Mouse (Mus musculus) fibroblast of lung, adult 2 months (primary cell): Measurements from ENCODE around the gene Gm38392.
A peak's percentile ranks its signal among the peaks of the same experiment; 100 is the strongest.

Source experiments
- DNase-seq: peaks from one replicate; pipeline ENCODE4 v3.0.0-alpha.2; 2011; ENCODE audit warnings: low read depth

The Gm38392 gene

DNA sequence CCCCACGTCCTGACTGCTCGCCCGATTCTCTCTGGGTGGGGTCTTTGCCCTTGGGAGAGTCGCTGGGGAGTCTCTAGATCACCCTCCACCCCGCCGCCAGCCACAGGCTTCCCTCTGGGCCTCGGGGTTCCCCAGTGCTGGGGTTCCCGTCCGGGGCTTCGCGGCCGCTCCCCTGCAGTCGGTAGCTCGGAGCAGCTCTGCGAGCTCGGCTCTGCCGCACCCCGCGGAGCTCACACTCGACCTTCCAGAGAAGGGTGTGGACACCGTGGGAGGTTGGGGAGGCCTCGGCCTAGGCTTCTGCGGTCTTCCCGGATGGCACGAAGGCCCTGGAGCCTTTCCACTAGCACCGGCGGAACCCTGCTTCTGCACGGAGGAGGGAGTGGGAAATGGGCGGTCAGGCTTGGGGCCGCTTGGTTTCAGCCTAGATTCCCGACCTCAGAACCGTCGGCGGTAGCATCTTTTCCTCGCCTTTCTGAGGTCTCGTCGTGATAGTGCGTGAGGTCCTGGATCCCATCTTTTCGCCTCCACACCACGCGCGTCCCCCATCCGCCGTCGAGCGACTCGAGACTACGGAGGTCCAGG is 71.9 kb downstream of the Gm38392 start:
- no peak for DNase-seq

DNA sequence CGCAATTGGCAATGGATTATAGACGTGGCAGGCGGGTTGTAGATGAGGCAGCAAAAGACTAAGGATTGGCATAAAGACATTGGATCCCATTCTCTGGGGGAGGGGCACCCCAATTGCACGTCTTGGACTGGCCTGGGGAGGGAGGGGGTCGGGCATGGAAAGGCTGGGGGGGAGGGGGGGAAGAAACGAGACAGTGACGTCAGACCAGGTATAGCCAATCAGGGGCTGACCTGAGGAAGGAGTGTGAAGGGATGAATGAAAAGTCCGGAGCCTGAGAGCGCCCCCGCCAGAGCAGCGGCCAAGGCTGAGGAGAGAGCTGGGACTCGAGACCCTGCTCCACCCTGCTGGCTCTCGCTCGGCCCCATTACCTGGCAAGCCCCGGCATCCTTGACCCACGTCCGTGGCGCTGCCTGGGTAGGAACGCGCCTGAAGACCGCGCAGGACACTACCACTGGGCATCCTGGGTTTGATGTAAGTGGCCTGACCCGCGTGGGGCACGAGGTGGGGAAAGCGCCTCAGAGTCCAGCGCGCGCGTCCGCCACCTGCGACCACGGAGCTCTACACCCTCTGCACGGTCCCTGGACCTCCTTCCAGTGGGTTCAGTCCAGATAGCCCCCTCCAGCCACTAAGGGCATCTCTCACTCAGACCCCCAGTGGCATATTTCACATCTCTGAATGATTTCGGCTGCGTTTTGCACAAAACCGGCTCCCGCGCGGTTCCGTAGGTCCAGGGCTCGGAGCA is 72.6 kb downstream of the Gm38392 start:
- DNase-seq = no peak

DNA sequence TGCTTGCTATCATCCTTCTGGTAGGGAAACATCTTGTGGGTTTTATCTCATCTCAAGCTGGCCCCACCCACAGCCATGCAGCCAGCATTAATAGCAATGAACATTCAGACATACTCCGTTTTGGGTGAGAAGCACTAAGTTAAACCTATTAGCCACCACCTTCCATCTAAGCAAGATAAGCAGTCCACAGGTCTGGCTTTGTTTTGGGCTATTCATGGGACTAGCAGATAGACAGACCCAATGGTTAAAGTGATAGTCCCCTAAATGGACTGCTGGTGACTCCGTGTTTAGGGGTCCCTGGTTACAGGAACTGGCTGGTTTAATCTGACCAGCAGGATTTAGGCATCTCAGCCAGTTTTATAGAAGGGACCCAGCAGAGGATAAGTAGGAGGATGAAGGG is 74.0 kb downstream of the Gm38392 start:
- no peak for DNase-seq

DNA sequence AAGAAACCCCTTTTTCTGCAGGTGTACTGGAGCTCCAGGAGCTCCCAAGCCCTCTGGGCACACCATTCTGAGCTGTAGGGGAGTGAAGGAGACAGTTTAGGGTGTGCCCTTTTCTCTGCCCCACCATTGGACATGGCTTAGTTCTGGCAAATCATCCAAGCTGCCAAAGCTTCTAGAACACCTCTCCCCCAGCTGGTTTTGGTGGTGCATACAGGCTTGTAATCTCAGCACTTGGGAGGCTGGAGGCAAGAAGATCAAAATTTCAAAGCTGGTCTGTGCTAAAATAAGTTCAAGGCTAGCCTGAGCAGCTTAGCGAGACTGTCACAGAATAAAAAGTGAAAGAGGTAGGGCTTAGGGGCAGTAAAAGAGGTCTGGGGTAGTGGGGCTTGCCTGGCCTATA is 74.7 kb downstream of the Gm38392 start:
- no peak for DNase-seq

DNA sequence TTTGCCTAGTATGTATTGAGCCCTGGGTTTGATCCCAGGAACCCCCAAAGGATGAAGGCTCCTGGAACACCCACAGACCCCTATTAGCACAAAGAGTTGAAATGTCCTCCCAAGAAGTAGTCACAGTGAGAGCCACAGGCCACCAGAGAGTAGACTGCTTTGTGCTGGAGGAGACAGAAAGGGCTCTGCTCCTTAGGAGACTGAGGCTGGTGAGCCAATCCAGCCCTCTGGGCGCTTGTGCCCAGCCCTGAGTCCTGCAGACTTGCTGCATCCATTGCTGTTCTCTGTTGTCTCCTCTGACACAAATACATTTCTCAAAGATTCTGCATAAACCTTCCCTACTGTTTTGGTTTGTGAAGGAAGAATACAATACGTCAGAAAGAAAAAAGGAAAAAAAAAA is 76.1 kb downstream of the Gm38392 start:
- DNase-seq = no peak

DNA sequence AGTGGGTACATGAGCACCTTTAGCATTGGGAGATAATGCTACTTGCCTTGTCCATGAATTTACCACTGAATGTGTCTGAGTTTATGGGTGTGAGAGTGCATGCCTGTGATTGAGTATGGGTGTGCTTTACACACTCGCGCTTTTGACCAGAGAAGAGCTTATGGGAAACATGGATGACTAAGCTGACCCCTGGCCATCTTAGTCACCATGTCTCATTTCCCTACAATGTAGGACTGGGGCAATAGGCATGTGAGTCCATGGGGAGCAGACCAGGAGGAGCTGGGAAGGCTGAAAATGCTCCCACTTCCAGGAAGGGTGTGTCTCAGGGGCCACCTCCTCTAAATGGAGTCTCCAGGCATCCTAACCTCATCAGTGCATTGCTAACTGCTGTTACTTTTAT is 76.9 kb downstream of the Gm38392 start:
- DNase-seq = peak; percentile 39

DNA sequence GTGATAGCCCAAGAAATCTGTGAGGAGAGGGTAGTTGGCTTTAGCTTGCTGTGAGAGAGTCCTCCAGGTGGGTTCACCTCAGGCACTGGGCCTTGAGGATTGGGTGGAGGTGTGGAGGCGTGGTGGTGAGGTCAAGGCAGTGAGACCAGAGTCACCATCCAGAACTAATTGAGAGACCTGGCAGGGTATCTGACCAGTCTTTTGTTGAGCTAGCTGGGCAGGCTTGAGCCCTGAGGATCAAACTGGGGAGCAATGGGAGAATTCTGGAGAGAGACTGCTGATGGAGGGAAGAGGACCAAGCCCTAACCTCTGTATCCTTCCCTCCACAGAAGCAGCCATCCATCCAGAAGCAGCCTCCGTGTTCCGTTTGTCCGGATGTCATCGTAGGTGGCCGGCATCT is 77.7 kb downstream of the Gm38392 start:
- DNase-seq = no peak

DNA sequence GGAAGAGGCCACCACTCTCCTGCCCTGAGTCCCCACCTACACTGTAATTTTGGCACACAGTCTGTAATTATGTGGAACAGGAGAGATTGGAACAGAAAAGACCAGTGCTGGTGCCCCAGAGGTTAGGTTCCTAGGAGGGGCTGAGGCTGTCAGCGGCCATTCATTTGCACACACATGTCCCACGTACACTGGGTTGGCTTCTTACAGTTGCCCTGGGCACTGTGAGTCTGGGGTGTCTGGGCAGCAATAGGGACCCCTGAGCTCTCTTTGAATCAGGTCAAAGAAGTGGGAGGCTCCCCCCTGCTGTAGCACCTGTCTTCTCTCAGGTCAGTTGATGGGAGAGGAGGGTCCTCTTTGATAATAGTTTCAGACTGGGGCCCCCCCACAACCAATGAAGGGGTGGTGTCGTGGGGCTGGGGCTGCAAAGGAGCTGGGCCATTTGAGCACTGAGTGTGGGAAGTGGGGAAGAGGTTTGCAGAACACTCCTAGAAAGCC is 78.7 kb downstream of the Gm38392 start:
- DNase-seq = no peak

DNA sequence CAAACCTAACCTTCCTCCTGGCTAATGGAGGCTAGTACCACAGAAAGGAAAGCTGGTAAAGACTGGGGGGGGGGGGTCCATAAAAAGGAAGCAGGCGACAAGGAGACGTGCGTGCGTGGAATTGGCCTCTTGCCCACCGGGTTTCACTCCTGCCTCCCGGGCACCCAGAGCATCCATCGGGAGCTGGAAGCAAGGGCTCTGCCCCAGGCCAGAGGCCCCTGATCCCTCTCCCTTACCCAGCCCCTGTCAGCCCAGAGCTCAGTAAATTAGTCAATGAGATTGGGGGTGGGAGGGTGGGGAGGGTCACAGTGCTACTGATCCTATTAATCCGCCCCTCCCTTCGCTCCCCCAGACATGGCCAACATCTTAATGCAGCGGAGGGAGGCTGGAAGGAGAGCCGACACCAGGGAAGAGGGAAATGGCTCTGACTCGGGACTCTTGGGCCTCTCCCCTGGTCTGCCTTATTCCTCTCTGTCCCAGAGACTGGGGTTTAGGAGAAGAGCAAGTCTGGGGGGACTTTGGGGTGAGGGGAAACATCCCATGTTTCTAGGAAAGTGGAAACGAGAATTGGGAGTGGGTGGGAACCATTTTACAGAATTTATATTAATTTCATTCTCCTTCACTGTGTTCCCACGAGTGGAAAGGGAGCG is 79.4 kb downstream of the Gm38392 start:
- DNase-seq = no peak

DNA sequence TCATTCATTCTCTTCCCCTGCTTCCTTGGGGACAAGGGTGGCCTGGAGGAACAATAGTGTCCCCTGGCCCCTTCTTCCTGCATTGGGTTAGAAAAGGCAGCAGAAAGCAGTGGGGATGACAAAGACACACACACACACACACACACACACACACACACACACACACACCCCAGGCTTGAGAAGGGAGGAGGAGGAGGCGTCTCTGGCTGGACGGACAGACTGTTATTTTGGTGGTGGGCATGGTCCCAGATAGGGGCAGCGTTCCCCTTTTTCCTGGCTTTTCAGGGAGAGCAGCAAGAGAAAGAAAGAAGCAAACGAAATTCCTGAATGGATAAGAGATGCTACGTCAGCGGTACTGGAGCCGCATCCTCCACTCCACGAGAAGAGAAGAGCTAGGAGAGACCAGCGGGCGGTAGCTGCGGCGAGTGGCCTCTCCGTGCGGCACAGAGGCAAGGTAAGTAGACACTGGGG is 80.1 kb downstream of the Gm38392 start:
- no peak for DNase-seq

DNA sequence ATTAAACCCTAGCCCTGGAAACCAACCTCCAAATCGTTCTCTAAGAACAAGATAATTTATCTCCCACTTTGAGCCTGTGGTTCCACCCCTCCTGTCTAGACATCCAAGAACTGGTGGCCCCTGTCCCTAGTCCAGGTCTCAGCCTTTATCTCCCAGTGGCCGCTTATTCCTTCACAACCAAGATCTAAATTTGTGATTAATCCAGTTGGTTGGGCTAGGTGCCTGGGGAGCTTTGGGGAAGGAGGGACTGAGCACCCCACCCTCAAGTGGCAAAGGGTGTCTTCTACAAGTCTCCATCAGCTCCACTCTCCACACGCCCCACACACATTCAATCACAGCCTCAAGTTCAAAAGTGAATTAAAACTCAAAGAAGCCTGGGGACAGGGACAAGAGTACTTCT is 80.5 kb downstream of the Gm38392 start:
- DNase-seq = no peak

DNA sequence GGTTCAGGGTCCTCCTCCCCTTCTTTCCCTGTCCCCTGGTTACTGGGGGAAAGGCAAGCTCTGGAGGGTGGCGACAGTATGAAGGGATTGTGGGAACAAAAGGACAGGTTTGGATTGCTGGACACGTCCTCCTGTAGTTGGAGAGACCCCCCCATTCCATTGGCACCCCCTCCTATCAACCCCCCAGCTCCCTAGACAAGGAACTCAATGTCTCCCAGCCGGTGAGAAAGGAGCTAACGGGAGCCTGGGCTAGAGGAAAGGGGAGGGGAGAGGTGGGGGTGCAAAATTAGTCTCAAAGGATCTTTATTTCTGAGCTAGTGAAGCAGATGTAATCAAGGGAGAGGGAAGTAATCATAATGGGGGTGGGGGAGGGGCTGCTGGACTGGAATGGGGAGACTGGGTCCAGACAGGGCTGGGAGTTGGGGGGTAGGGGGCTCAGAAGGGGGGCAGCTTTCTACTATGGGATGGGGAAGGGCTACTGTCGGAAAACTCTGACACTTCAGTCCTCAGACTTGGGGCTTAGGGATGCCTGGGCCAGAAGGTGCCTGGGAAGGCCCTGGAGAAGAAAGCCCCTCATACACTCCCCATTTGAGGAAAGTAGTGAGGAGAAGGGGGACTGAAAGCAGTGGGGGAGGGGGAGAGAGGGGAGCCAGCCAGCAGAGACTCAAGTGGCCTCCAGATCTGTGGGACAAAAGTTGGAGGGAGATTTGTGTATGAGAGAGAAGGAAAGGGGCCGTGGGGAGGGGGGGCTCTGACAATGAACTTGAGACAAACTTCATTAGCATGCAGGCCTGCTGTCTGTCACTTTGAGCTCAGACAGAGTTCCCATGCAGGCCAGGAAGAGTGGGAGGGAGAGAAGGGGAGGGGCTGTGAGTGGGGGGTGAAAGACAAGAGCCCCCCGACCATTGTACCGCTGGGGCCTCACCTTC is 81.2 kb downstream of the Gm38392 start:
- DNase-seq = no peak

DNA sequence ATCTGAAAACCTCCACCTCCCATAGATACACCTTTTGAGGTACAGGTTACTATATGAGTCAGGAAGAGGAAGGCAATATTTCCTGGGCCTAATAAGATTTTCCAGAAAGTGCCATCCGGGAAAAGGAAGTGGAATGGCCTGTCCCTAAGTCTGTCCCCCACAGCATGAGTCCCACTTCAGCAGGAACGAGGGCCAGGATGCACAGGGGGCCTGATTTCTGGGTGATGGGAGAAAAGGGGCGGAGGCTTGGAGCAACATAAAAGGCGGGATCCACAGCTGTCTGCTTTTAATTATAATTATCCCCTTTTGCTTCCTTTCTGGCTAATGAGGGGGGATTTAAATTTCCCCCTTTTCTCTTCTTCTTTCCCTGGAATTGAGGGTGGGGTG is 81.8 kb downstream of the Gm38392 start:
- DNase-seq = no peak

DNA sequence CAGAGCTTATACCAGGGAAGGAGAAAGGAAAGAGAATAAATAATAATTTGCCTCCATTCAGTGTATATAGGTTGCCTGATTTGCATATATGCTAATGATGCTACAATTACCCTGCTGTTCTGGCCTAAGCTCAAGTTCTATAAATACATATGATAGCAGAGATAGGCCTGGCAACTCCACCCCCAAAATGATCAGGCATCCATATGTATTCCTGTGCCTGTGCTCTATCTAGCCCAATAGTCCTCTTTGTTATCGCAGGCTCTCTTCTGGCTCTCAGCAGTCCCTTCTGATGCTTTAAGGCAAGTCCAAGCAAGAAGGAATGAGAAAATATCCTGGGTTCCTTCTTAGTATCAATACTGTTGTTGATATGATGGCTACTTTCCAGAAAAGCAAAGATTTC is 82.3 kb downstream of the Gm38392 start:
- no peak for DNase-seq

DNA sequence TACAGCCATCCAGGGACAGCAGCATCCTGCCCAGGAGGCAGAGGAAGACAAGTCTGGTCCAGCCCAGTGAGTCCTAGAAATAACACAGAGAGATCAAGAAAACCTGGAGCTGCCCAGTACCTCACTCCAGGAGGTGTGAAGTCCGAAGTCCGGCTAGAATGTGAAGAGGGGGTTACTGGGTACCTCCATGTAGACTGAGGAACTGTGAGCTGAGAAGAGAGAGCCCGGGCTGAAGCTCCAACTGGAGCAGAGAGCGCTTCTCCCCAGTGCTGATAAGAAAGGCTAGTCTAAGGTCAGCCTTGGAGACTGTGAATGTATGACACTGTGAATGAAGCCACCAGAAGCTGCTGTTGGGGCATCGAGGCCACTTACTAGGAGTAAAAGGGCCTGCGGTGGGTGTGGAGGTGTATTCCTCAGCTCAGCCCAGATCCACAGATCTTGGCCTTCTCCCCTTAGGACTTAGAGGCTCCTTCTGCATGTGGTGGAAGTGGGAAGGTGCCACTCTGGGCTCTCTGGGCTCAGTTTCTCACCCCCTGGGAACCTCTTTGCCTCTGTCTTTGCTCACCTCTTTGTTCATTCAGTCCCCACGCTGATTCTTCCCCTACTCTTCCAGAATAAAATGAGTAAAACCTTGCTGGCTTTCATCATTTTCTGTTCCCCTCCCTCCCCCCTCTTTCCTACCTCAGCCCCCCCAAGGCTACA is 82.9 kb downstream of the Gm38392 start:
- no peak for DNase-seq

DNA sequence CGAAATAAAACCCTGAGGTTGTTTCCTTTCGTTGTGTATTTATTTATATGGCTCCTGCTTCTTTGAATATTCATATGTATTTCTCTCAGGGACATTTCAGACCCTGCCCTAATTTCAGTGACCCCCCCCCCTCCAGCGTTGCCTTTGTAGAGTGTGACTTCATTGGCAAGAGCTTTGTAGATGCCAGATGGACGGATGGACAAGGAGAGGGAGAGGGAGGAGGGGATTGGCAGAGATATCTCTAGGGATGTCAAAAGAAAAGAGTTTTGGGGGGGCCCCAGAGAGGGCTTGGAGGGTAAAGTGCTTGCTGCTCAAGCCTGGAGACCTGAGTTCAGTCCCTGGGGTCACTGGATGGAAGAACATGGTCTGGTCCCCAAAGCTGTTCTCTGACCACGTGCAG is 83.6 kb downstream of the Gm38392 start:
- DNase-seq = no peak

DNA sequence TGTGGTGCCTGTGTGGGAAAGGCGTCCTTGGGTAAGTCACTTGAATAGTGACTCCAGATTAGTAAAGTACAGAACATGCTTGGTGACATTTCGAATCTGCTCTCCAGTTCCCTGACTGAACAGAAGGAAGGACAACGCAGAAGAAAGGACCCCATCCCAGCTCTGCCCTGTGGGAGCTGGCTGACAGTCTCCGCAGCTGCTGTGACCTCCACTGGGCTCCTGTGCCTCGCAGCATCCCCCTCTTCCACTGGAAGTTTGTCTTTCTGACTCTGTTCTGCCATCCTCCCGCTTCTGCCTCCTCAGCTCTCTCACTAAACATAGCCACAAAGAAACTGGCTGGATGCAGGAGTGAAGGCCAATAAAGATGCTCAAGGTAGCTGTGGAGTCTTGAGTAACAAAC is 84.0 kb downstream of the Gm38392 start:
- no peak for DNase-seq

DNA sequence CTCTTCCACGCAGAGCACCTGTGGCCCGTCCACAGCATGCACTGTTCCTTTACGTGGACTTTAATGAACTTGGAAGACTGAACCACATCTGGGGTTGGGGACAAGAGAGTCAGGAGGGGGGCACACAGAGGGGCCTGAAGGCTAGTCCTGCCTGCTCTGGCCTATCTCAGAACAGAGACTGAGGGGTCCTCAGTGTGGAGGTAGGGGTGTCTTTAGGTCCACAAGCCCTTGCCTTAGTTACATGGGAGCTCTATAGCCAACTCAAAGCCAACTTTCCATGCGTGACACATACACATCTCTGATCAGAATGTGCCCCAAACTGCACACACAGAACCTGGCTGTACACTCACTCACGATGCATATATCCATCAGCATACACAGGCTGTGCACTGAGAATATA is 85.4 kb downstream of the Gm38392 start:
- no peak for DNase-seq

DNA sequence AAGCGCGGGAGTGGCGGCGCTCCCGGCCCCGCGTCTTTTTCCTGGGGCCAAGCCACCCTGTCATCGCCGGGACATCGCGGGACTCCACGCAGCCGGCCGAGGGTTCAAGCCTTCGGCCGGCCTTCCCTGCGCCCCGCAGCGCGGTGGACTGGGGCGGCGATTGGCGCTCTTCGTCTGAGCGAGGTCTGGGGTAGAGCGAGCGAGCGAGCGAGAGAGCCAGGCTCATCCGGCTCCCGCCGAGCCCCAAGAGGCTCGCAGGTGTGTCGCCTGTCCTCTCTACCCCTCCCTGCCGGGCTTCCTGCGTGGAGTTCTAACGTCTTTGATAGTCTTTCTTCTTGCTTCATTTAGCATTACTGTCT is 86.1 kb downstream of the Gm38392 start:
- DNase-seq = no peak

DNA sequence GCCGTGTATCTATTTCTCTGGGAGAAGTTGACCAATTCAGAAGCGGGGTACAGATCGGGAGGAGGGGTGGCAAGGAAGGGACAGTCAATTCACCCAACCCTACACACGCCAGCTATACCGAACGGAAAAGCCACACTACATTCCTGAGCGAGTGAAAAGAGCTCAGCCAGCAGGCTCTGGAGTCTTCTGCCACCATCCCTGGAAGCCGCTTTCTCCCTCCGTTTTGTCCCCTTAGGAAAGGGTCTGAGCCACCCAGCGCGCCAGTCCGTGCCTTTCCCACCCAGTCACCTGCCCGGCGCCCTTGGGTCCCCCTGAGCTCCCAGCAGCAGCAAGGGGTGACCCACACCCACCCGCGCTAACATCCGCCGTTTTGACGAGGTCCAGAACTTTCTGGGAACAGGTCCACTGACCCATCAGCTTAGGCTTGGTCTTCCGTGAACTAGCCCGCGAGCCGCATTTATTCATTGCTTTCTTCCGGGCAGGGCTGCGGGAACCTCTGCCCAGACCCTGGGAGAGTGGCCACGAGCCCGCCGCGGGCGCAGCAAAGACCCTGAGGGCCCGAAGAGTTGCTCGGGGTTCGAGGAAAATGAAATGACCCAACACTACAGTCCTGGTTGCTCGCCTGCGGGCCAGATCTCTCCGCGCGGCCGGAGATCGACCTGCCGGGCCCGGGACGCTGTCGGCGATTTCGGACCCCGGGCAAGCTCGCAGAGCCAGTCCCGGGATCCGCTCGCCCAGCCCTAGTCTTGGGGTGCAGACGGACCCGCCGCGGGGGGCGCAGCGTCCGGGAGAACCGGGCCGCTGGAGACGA is 86.6 kb downstream of the Gm38392 start:
- no peak for DNase-seq
